Mouse (Mus musculus) midbrain, embryonic 15.5 days (tissue): ENCODE measurements around the gene Tmem138. TPM values are rescaled to one million over a fixed set of nuclear protein-coding genes. Genes with fewer than 3 reads are reported as not detected.
A peak's percentile ranks its signal among the peaks of the same experiment; 100 is the strongest.

Source experiments
- ATAC-seq: fragments of 200-750 bp; cut with Nextera tagmentation; replicated peaks from 2 replicates; pipeline ENCODE4 v1.8.0; 2017; ENCODE audit warnings: moderate TSS enrichment
- H3K27ac ChIP-seq: fragments of 300-500 bp; sonication (generic); 2 replicates; pipeline ENCODE4 v1.5.1; 2015; ENCODE audit warnings: mild to moderate bottlenecking, inconsistent platforms
- H3K27me3 ChIP-seq: fragments of 300-500 bp; sonication (generic); replicated peaks from 2 replicates; pipeline ENCODE4 v1.6.1; 2015; ENCODE audit warnings: inconsistent platforms
- H3K36me3 ChIP-seq: fragments of 300-500 bp; sonication (generic); replicated peaks from 2 replicates; pipeline ENCODE4 v1.6.1; 2015; ENCODE audit warnings: inconsistent platforms
- H3K4me1 ChIP-seq: fragments of 300-500 bp; sonication (generic); 2 replicates; pipeline ENCODE4 v1.6.1; 2015; ENCODE audit warnings: inconsistent platforms
- H3K4me2 ChIP-seq: fragments of 300-500 bp; sonication (generic); 2 replicates; pipeline ENCODE4 v1.6.1; 2015; ENCODE audit warnings: inconsistent platforms, mild to moderate bottlenecking, moderate library complexity
- H3K4me3 ChIP-seq: fragments of 300-500 bp; sonication (generic); 2 replicates; pipeline ENCODE4 v1.5.1; 2015; ENCODE audit warnings: mild to moderate bottlenecking, inconsistent platforms
- H3K9ac ChIP-seq: fragments of 300-500 bp; sonication (generic); 2 replicates; pipeline ENCODE4 v1.6.1; 2015; ENCODE audit warnings: mild to moderate bottlenecking, inconsistent platforms
- H3K9me3 ChIP-seq: fragments of 300-500 bp; sonication (generic); 2 replicates; pipeline ENCODE4 v1.6.1; 2016; ENCODE audit warnings: inconsistent platforms
- WGBS: fragments of 180-500 bp; shearing (Covaris S2); methylation state at CpG from one replicate; pipeline ENCODE4 v1.1.7; 2015; ENCODE audit warnings: mixed read lengths; 5-methylcytosine and 5-hydroxymethylcytosine counted together
- polyA plus RNA-seq: library from polyadenylated mRNA; unstranded; fragments of >200 nt; fragmentation: Nextera tagmentation; extraction: Ambion mirVana; gene quantifications from 2 replicates; pipeline ENCODE4 v1.2.1, GENCODE M21; 2015

The Tmem138 gene
- polyA plus RNA-seq, 1 experiment from 2014 or later: 38.8 TPM

DNA sequence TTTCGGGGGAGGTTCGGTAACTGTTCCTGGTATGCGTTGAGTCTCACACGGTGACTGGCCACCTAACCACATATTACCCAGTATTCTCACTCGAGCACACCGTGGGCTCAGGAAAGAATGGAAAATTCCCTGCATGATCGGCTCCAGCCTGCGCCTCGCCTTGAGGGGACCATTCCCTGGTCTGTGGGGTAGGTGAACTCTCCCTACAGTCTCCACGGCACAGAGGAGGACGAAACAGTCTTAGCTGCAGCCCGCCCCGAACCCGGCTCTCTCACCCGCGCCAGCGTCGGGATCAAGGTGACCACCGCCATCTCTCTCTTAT, 52.4 kb downstream of the Tmem138 start:
- Histone ChIP-seq H3K4me2 (peak overlapping the region; percentile 83), H3K36me3 (0 out of 2 replicates have a peak, but pooled peaks cover 3% of the 10 kb centered on the region), H3K9me3 (no peaks in the 10 kb centered on the region), H3K27ac (peak overlapping the region; percentile 95), H3K9ac (peak overlapping the region; percentile 93), H3K27me3 (no peaks in the 10 kb centered on the region), H3K4me3 (peak overlapping the region; percentile 82), H3K4me1 (peaks cover 33% of the 10 kb centered on the region)
- under 1% methylated on average over 19 of the region's 19 CpGs for WGBS
- ATAC-seq: no peak; the same call in 1 of the 2 replicates

DNA sequence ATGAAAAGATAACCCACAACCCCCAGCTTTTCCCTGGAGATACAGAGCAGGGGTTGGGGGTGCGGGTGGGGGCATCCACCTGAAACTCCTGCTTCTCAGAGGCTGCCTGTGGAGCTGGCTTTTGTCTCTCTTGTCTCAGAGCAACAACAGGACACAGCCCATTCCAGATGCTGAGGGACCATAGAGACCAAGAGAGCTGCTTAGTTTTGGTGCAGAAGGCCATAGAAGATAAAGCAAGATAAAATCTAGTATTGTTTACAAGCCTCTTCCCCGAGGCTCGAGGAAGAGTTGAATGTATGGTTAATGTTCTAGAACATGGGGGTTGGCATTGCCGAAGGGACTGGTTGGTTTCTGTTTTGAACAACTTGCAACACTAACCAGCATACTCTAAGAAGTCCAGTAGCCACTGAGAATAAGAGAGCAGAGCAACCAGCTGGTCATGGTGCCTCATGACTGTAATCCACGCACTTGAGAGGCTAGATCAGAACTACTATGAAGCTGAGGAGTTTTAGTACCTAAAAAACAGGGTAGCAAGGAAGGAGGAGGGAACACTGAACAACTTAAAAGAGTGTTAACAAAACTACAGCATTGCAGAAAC, 53.6 kb downstream of the Tmem138 start:
- Histone ChIP-seq H3K9ac (no peak overlapping the region), H3K4me1 (peaks cover 33% of the 10 kb centered on the region), H3K27ac (no peak overlapping the region), H3K36me3 (0 out of 2 replicates have a peak, but pooled peaks cover 3% of the 10 kb centered on the region), H3K4me3 (no peak overlapping the region), H3K27me3 (no peaks in the 10 kb centered on the region), H3K9me3 (no peaks in the 10 kb centered on the region), H3K4me2 (peak overlapping the region; percentile 83)
- no peak for ATAC-seq
- 88% methylated on average over 5 of the region's 5 CpGs for WGBS

DNA sequence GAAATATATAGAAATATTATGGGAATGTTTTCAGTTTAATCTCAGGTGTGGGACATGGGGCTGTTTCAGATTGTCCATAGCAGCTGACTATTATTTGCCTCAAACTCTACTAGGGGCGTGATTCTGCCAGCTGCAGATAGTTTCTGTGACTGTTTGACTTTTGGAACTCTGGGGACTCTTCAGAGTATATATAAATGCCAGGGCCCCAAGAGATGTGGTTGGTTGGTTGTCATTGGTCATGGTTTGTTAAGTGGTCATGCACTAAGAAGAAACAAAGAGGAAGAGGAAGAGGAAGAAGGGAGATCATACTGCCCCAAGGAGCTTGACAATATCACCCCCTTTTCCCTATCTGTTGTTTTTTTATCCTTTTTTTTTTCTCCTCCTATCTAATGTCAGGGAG, 55.2 kb downstream of the Tmem138 start:
- Histone ChIP-seq H3K9ac (no peak overlapping the region), H3K27ac (no peak overlapping the region), H3K36me3 (peaks cover 4% of the 10 kb centered on the region; the same call in 1 of the 2 replicates), H3K9me3 (no peaks in the 10 kb centered on the region), H3K4me2 (no peak overlapping the region), H3K4me1 (peaks cover 21% of the 10 kb centered on the region), H3K4me3 (no peak overlapping the region), H3K27me3 (no peaks in the 10 kb centered on the region)
- ATAC-seq: no peak
- WGBS: 92% methylated on average over 1 of the region's 1 CpGs

Other genes starting within 250 kb of the Tmem138 start
- gene Syt7, start 188.3 kb downstream of the Tmem138 start, polyA plus RNA-seq: 19.6 and 21.0 TPM in 2 replicates
- gene Lrrc10b, start 119.9 kb downstream of the Tmem138 start, polyA plus RNA-seq: 1.7 and 2.4 TPM in 2 replicates
- 2.4 and 3.7 TPM in 2 replicates for gene Ppp1r32, start 94.4 kb downstream of the Tmem138 start, polyA plus RNA-seq
- gene Cpsf7, start 52.1 kb downstream of the Tmem138 start, polyA plus RNA-seq: 53.4 and 58.9 TPM in 2 replicates
- 61.0 and 64.5 TPM in 2 replicates for gene Sdhaf2, start 51.2 kb downstream of the Tmem138 start, polyA plus RNA-seq
- 50.1 and 51.1 TPM in 2 replicates for gene Tmem216, start 21.1 kb downstream of the Tmem138 start, polyA plus RNA-seq
- 24.1 and 25.0 TPM in 2 replicates for gene Cyb561a3, start 190 bp downstream of the Tmem138 start, polyA plus RNA-seq
- 252 and 255 TPM in 2 replicates for gene Ddb1, start 28.0 kb upstream of the Tmem138 start, polyA plus RNA-seq
- 26.0 and 29.6 TPM in 2 replicates for gene Tkfc, start 28.3 kb upstream of the Tmem138 start, polyA plus RNA-seq
- 1.0 and 1.6 TPM in 2 replicates for gene Vwce, start 56.9 kb upstream of the Tmem138 start, polyA plus RNA-seq
- not detected in 2 replicates for gene Pga5, start 100.7 kb upstream of the Tmem138 start, polyA plus RNA-seq
- gene Vps37c, start 111.4 kb upstream of the Tmem138 start, polyA plus RNA-seq: 31.8 TPM in 2 replicates
- gene Cd5, start 161.6 kb upstream of the Tmem138 start, polyA plus RNA-seq: 0.52 and 0.86 TPM in 2 replicates